Mouse (Mus musculus): ENCODE data around the gene Nudt12. TPM values are rescaled to one million over a fixed set of nuclear protein-coding genes. Genes with fewer than 3 reads are reported as not detected.

Gene Nudt12
- 1.0 TPM for polyA plus RNA-seq (2017; shearing (Covaris generic))

DNA sequence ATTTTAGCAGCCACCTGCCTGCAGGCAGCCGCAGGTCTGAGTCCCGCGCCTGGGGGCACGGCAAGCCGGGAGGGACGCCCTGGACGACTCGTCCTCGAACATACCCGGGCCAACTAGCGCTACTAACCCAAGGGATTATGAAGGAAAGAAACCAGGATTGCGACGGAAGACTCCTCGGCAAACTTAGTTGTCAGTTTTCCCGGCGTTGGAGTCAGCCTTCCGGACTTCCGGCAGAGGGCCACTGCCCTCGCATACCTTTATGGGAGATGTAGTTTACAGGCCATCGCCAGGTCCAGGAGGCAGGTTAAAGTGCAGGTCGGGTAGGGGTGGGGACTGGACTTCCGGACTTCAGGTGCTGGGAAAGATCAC lies at the start of gene Nudt12:
TSS of gene Nudt12 (minus strand) at position 282 of the 369 bp plus-strand sequence.

DNA sequence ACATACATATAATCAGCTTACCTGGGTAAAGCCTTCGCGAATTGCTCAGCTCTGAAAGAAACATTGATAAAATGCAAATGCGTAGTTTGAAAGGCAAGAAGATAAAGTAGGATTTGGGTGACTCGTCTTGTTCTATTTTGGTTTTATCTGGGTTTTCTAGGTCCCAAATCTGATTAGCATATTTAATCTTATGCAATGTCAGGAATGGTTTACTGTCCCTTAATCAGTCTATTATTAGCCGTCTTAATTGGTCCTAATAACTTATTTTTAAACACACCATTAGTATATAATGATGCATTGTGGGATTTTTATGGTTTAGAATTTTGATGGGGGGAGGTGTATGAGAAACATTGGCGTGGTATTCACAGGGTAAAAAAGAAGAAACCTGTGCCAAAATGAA lies 21.9 kb downstream of the Nudt12 start, which contains the start of gene Pdzph1:
TSS of gene Pdzph1 (minus strand) at position 101 of the 400 bp plus-strand sequence.

Other genes with a start within 250 kb of the Nudt12 start
- gene Pdzph1, start 22.0 kb downstream of the Nudt12 start, polyA plus RNA-seq (2017; shearing (Covaris generic)) = not detected